8 mouse cellular contexts compared by ENCODE assay signal in genomic region chr7:128460865-128461228, GRCm38 (mm10). TPM values are rescaled to one million over a fixed set of nuclear protein-coding genes. Genes with fewer than 3 reads are reported as not detected.
DNase-seq lines count a peak whose midpoint lies in the region; ATAC-seq lines count a peak whose summit lies in the region.

No protein-coding gene starts in this region.

- peaks cover 27% of the 10 kb centered on the region for H3K4me1 ChIP-seq in forebrain, embryonic 12.5 days
- H3K4me1 ChIP-seq in limb, embryonic 15.5 days, result peaks cover 16% of the 10 kb centered on the region
- peaks cover 7% of the 10 kb centered on the region; the same call in 1 of the 2 replicates for H3K4me1 ChIP-seq in stomach, embryonic 15.5 days

- no peaks in the 10 kb centered on the region for H3K9me3 ChIP-seq in forebrain, embryonic 12.5 days
- no peaks in the 10 kb centered on the region for H3K9me3 ChIP-seq in limb, embryonic 15.5 days
- H3K9me3 ChIP-seq in stomach, embryonic 15.5 days, result no peaks in the 10 kb centered on the region

- peak overlapping the region; percentile 93 for H3K4me3 ChIP-seq in forebrain, embryonic 12.5 days (replicated peaks)
- H3K4me3 ChIP-seq in limb, embryonic 15.5 days, result peak overlapping the region; percentile 84
- peak overlapping the region; percentile 90 for H3K4me3 ChIP-seq in stomach, embryonic 15.5 days (replicated peaks)

- peak overlapping the region; percentile 94 for H3K9ac ChIP-seq in forebrain, embryonic 12.5 days
- H3K9ac ChIP-seq in limb, embryonic 15.5 days, result peak overlapping the region; percentile 78
- H3K9ac ChIP-seq in stomach, embryonic 15.5 days, result peak overlapping the region; percentile 91

- ATAC-seq in forebrain, embryonic 12.5 days (ENCODE audit: low FRiP score), result peak; percentile 60
- ATAC-seq in limb, embryonic 15.5 days (ENCODE audit: insufficient number of reproducible peaks, low FRiP score, low TSS enrichment, low read depth), result no peak
- ATAC-seq in stomach, embryonic 15.5 days (ENCODE audit: insufficient read depth, low FRiP score, low read depth), result peak; percentile 2; the same call in 1 of the 2 replicates

- H3K36me3 ChIP-seq in forebrain, embryonic 12.5 days (replicated peaks), result no peaks in the 10 kb centered on the region
- no peaks in the 10 kb centered on the region for H3K36me3 ChIP-seq in limb, embryonic 15.5 days
- H3K36me3 ChIP-seq in stomach, embryonic 15.5 days, result no peaks in the 10 kb centered on the region

- H3K27ac ChIP-seq in forebrain, embryonic 12.5 days, result peak overlapping the region; percentile 94
- H3K27ac ChIP-seq in limb, embryonic 15.5 days, result peak overlapping the region; percentile 96
- H3K27ac ChIP-seq in stomach, embryonic 15.5 days, result peak overlapping the region; percentile 95

- 1% methylated on average over 17 of the region's 23 CpGs for WGBS in forebrain, embryonic 12.5 days
- 0% methylated on average over 22 of the region's 23 CpGs for WGBS in limb, embryonic 15.5 days
- WGBS in stomach, embryonic 15.5 days, result 0% methylated on average over 7 of the region's 23 CpGs

- no peaks in the 10 kb centered on the region for H3K27me3 ChIP-seq in forebrain, embryonic 12.5 days
- no peaks in the 10 kb centered on the region for H3K27me3 ChIP-seq in limb, embryonic 15.5 days
- no peaks in the 10 kb centered on the region for H3K27me3 ChIP-seq in stomach, embryonic 15.5 days (replicated peaks)

- H3K4me2 ChIP-seq in forebrain, embryonic 12.5 days, result peak overlapping the region; percentile 87
- H3K4me2 ChIP-seq in limb, embryonic 15.5 days, result peak overlapping the region; percentile 81
- H3K4me2 ChIP-seq in stomach, embryonic 15.5 days, result peak overlapping the region; percentile 70

- DNase-seq in frontal cortex, postnatal 25 days (ENCODE audit: low spot score in 2 of 2), result peak; percentile 16 to 28
- DNase-seq in frontal cortex, postnatal 10 days (ENCODE audit: low spot score in 2 of 2), result no peak
- peak; percentile 12 for DNase-seq in ovary, postnatal 14 days (ENCODE audit: low spot score)
- DNase-seq in ovary, postnatal 10 days (ENCODE audit: low spot score), result no peak
- no peak for DNase-seq in T-cell, adult 2 months (ENCODE audit: low spot score)

RNA-seq across cellular contexts. Expression of gene Tial1, which starts 0.7 kb away (rescaled TPM):
- 39.5 and 39.9 TPM in 2 replicates for polyA plus RNA-seq in forebrain, embryonic 12.5 days (2016; fragmentation: Nextera tagmentation; extraction: Ambion mirVana)
- polyA plus RNA-seq in limb, embryonic 15.5 days (2015; fragmentation: Nextera tagmentation; extraction: Ambion mirVana), result 23.5 and 27.4 TPM in 2 replicates
- polyA plus RNA-seq in stomach, embryonic 15.5 days (2015; fragmentation: Nextera tagmentation; extraction: Ambion mirVana), result 26.8 and 28.5 TPM in 2 replicates

RNA-seq across cellular contexts. Expression of gene Rgs10, which starts 42.3 kb away (rescaled TPM):
- 7.4 and 8.0 TPM in 2 replicates for polyA plus RNA-seq in forebrain, embryonic 12.5 days (2016; fragmentation: Nextera tagmentation; extraction: Ambion mirVana)
- polyA plus RNA-seq in limb, embryonic 15.5 days (2015; fragmentation: Nextera tagmentation; extraction: Ambion mirVana), result 13.8 and 14.2 TPM in 2 replicates
- polyA plus RNA-seq in stomach, embryonic 15.5 days (2015; fragmentation: Nextera tagmentation; extraction: Ambion mirVana), result 25.7 and 27.9 TPM in 2 replicates

Comparison
In these comparisons a context has a peak if more than half of its experiments do, and no peak if none do; other contexts are left out.
1. DNase-seq: peak in frontal cortex, postnatal 25 days (2 of 2) and ovary, postnatal 14 days (single experiment); none in frontal cortex, postnatal 10 days (0 of 2), ovary, postnatal 10 days (single experiment) and T-cell, adult 2 months (single experiment).
2. Peak in every context shown above with its lines, with median percentiles within 50 percentile points of each other: H3K27ac ChIP-seq, H3K4me2 ChIP-seq, H3K4me3 ChIP-seq and H3K9ac ChIP-seq.